Comparison of ENCODE assay signal across 19 mouse cellular contexts in the genomic region with DNA sequence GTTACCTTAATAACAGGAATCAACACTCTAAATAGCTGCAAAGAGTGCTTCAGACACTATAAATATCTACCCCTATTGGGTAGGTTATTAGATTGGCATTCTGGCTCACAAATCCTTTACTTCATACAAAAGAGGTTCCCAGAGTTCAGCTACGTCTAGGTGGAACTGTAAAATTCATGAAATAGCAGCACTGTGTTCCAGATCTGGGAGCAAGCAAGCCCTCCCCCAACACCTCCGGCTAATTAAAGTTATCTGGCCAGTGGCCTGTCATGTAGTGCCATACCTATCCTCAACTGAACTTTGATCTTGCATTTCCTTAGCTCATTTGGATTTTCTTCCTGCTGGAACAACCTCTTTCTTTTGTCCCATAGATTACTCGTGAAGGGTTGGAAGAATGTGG.
DNase-seq lines count a peak whose midpoint lies in the region; ATAC-seq and TF ChIP-seq lines count a peak whose summit lies in the region.
"Had no signal": no experiment of that assay in that cellular context is flagged by ENCODE, and none has a peak within 500 bp of the region (broad histone marks: within the 10 kb centered on the region; RNA-seq: fewer than 3 reads in every experiment).

No protein-coding gene starts in this region.

- H3K4me1 ChIP-seq in heart, embryonic 13.5 days: peaks cover 10% of the 10 kb centered on the region
- peaks cover 10% of the 10 kb centered on the region; the same call in 1 of the 2 replicates for H3K4me1 ChIP-seq in heart, postnatal 0 days (ENCODE audit: control insufficient read depth, insufficient read depth)
- no peaks in the 10 kb centered on the region for H3K4me1 ChIP-seq in forebrain, embryonic 13.5 days
- H3K4me1 ChIP-seq: embryonic facial prominence, embryonic 13.5 days; hindbrain, embryonic 13.5 days; intestine, embryonic 15.5 days had no signal

- H3K36me3 ChIP-seq in heart, embryonic 13.5 days: no peaks in the 10 kb centered on the region
- no peaks in the 10 kb centered on the region for H3K36me3 ChIP-seq in heart, postnatal 0 days (replicated peaks; ENCODE audit: control insufficient read depth, insufficient read depth, low read length)
- H3K36me3 ChIP-seq in forebrain, embryonic 13.5 days (ENCODE audit: poor library complexity, severe bottlenecking): no peaks in the 10 kb centered on the region
- H3K36me3 ChIP-seq: embryonic facial prominence, embryonic 13.5 days; hindbrain, embryonic 13.5 days; intestine, embryonic 15.5 days had no signal

- no peak overlapping the region for H3K9ac ChIP-seq in heart, embryonic 13.5 days
- H3K9ac ChIP-seq in heart, postnatal 0 days (replicated peaks; ENCODE audit: low read depth, low read length): no peak overlapping the region
- no peak overlapping the region for H3K9ac ChIP-seq in forebrain, embryonic 13.5 days
- H3K9ac ChIP-seq: embryonic facial prominence, embryonic 13.5 days; hindbrain, embryonic 13.5 days; intestine, embryonic 15.5 days had no signal

- intact Hi-C loops in gastrocnemius, adult 2 months (cut with DNase I): no loop called here
- intact Hi-C loops in gastrocnemius, postnatal 14 days (cut with DNase I; ENCODE audit: low total_unique reads): loop anchor here (10.0 kb wide), 1 partner anchor 358 kb away; no protein-coding TSS in a partner anchor
- intact Hi-C loops in heart, postnatal 25 days (cut with DNase I): no loop called here

- TF ChIP-seq EP300 in heart, postnatal 0 days (IDR thresholded peaks at IDR 0.05; ENCODE audit: low read depth): no peak

- no peak for DNase-seq in gastrocnemius, adult 2 months
- DNase-seq in gastrocnemius, postnatal 14 days: no peak
- DNase-seq in heart, adult 8-10 months (ENCODE audit: low spot score): peak; percentile 28
- DNase-seq in heart, postnatal 25 days (ENCODE audit: low spot score): no peak
- peak; percentile 38 for DNase-seq in heart, postnatal 0 days (ENCODE audit: low spot score)
- DNase-seq in cerebellum, adult 8-10 months: no peak
- DNase-seq: adrenal gland, adult 2 months; adrenal gland, postnatal 25 days; cerebellum, adult 18-20 months; cerebellum, postnatal 10 days; embryo, embryonic 11 days; kidney, adult 8-10 months; kidney, postnatal 25 days had no signal

- H3K27ac ChIP-seq in gastrocnemius, adult 2 months: peak overlapping the region; percentile 78
- H3K27ac ChIP-seq in heart, embryonic 13.5 days (replicated peaks): peak overlapping the region; percentile 16; the same call in 1 of the 2 replicates
- H3K27ac ChIP-seq in heart, postnatal 0 days (ENCODE audit: low read depth): peak overlapping the region; percentile 62
- no peak overlapping the region for H3K27ac ChIP-seq in forebrain, embryonic 13.5 days
- H3K27ac ChIP-seq: embryonic facial prominence, embryonic 13.5 days; hindbrain, embryonic 13.5 days; intestine, embryonic 15.5 days had no signal

- H3K4me2 ChIP-seq in heart, embryonic 13.5 days: no peak overlapping the region
- no peak overlapping the region for H3K4me2 ChIP-seq in heart, postnatal 0 days (ENCODE audit: low read depth, low read length)
- no peak overlapping the region for H3K4me2 ChIP-seq in forebrain, embryonic 13.5 days
- H3K4me2 ChIP-seq: embryonic facial prominence, embryonic 13.5 days; hindbrain, embryonic 13.5 days; intestine, embryonic 15.5 days had no signal

- WGBS in heart, embryonic 13.5 days: 16% methylated on average over 3 of the region's 3 CpGs
- WGBS in heart, postnatal 0 days: 23% methylated on average over 3 of the region's 3 CpGs
- WGBS in forebrain, embryonic 13.5 days: 36% methylated on average over 3 of the region's 3 CpGs

- ATAC-seq in heart, embryonic 13.5 days (ENCODE audit: extremely low read depth, insufficient number of reproducible peaks, low FRiP score, low TSS enrichment): no peak
- peak; percentile 77 for ATAC-seq in heart, postnatal 0 days (ENCODE audit: insufficient read depth, low read depth)
- no peak for ATAC-seq in forebrain, embryonic 13.5 days
- ATAC-seq: forebrain, embryonic 14.5 days; intestine, embryonic 15.5 days had no signal

- H3K4me3 ChIP-seq in gastrocnemius, adult 2 months: no peak overlapping the region
- H3K4me3 ChIP-seq in heart, embryonic 13.5 days: no peak overlapping the region
- H3K4me3 ChIP-seq in heart, postnatal 0 days (ENCODE audit: low read depth, low read length): no peak overlapping the region
- H3K4me3 ChIP-seq in forebrain, embryonic 13.5 days: no peak overlapping the region
- H3K4me3 ChIP-seq: embryonic facial prominence, embryonic 13.5 days; hindbrain, embryonic 13.5 days; intestine, embryonic 15.5 days had no signal

- H3K9me3 ChIP-seq in heart, embryonic 13.5 days: no peaks in the 10 kb centered on the region
- H3K9me3 ChIP-seq in heart, postnatal 0 days (replicated peaks; ENCODE audit: control insufficient read depth, low read length): no peaks in the 10 kb centered on the region
- no peaks in the 10 kb centered on the region for H3K9me3 ChIP-seq in forebrain, embryonic 13.5 days (replicated peaks)
- H3K9me3 ChIP-seq: embryonic facial prominence, embryonic 13.5 days; hindbrain, embryonic 13.5 days; intestine, embryonic 15.5 days had no signal

- no peaks in the 10 kb centered on the region for H3K27me3 ChIP-seq in heart, embryonic 13.5 days (replicated peaks)
- H3K27me3 ChIP-seq in heart, postnatal 0 days (ENCODE audit: control insufficient read depth, insufficient read depth, low read length): no peaks in the 10 kb centered on the region
- no peaks in the 10 kb centered on the region for H3K27me3 ChIP-seq in forebrain, embryonic 13.5 days
- H3K27me3 ChIP-seq: embryonic facial prominence, embryonic 13.5 days; hindbrain, embryonic 13.5 days; intestine, embryonic 15.5 days had no signal

- TF ChIP-seq CTCF in gastrocnemius, adult 2 months (IDR thresholded peaks at IDR 0.05): no peak
- TF ChIP-seq CTCF in heart, postnatal 0 days (IDR thresholded peaks at IDR 0.05; ENCODE audit: low read depth): no peak

Comparison
In these comparisons a context has a peak if more than half of its experiments do, and no peak if none do; other contexts are left out.
1. DNase-seq: peak in heart, adult 8-10 months (single experiment) and heart, postnatal 0 days (single experiment); none in gastrocnemius, adult 2 months (single experiment), gastrocnemius, postnatal 14 days (single experiment), heart, postnatal 25 days (single experiment) and cerebellum, adult 8-10 months (single experiment).